Mouse (Mus musculus): Measurements from ENCODE around the gene Tspan8. TPM values are rescaled to one million over a fixed set of nuclear protein-coding genes. Genes with fewer than 3 reads are reported as not detected.

The Tspan8 gene
- polyA plus RNA-seq, 1 experiment from 2014 or later: 113 TPM

Other genes with a start within 250 kb of the Tspan8 start
- not detected in 2 replicates for gene A930009A15Rik, start 246.8 kb upstream of the Tspan8 start, polyA plus RNA-seq (2014; fragmentation: Nextera tagmentation; extraction: Ambion mirVana)
- gene Lgr5, start 229.1 kb upstream of the Tspan8 start, polyA plus RNA-seq (2014; fragmentation: Nextera tagmentation; extraction: Ambion mirVana): 3.5 and 4.6 TPM in 2 replicates
- 2.1 and 2.3 TPM in 2 replicates for gene Ptprr, start 201.4 kb downstream of the Tspan8 start, polyA plus RNA-seq (2014; fragmentation: Nextera tagmentation; extraction: Ambion mirVana)